Comparison of ENCODE assay signal across 14 mouse cellular contexts in genomic region chr7:84210585-84211291, GRCm38 (mm10). TPM values are rescaled to one million over a fixed set of nuclear protein-coding genes. Genes with fewer than 3 reads are reported as not detected.
DNase-seq lines count a peak whose midpoint lies in the region; ATAC-seq and TF ChIP-seq lines count a peak whose summit lies in the region.
"Had no signal": no experiment of that assay in that cellular context is flagged by ENCODE, and none has a peak within 500 bp of the region (broad histone marks: within the 10 kb centered on the region; RNA-seq: fewer than 3 reads in every experiment).

No protein-coding gene starts in this region.

- TF ChIP-seq RAD21 in MEL (IDR thresholded peaks at IDR 0.05; ENCODE audit: low read depth, low read length), result no peak

- H3K36me3 ChIP-seq in hindbrain, embryonic 14.5 days (replicated peaks; ENCODE audit: control insufficient read depth, insufficient read depth), result no peaks in the 10 kb centered on the region
- H3K36me3 ChIP-seq in hindbrain, embryonic 11.5 days (ENCODE audit: control insufficient read depth, insufficient read depth, low read length), result no peaks in the 10 kb centered on the region
- H3K36me3 ChIP-seq in MEL (ENCODE audit: control insufficient read depth in 1 of 2, insufficient read depth in 2 of 2, low read length in 2 of 2), result no peaks in the 10 kb centered on the region
- H3K36me3 ChIP-seq: embryonic facial prominence, embryonic 12.5 days; kidney, embryonic 15.5 days had no signal

- TF ChIP-seq CTCF in MEL (IDR thresholded peaks at IDR 0.05 in 2 of 3, conservative IDR thresholded peaks at IDR 0.05 in 1 of 3; ENCODE audit: control insufficient read depth in 1 of 3, insufficient read depth in 1 of 3, low read depth in 2 of 3, low read length in 3 of 3, poor library complexity in 1 of 3, severe bottlenecking in 1 of 3), result no peak
- no peak for TF ChIP-seq CTCF in brain, embryonic 14.5 days (IDR thresholded peaks at IDR 0.05; ENCODE audit: borderline replicate concordance, extremely low read depth, insufficient read depth, insufficient read length)

- peak overlapping the region; percentile 1; the same call in 1 of the 2 replicates for H3K27ac ChIP-seq in hindbrain, embryonic 14.5 days
- H3K27ac ChIP-seq in hindbrain, embryonic 11.5 days (ENCODE audit: low read depth, low read length), result no peak overlapping the region
- H3K27ac ChIP-seq in MEL (ENCODE audit: control insufficient read depth, low read depth, low read length), result no peak overlapping the region
- H3K27ac ChIP-seq: embryonic facial prominence, embryonic 12.5 days; kidney, embryonic 15.5 days; liver, embryonic 14.5 days had no signal

- no peaks in the 10 kb centered on the region for H3K27me3 ChIP-seq in hindbrain, embryonic 14.5 days (ENCODE audit: control insufficient read depth, insufficient read depth, low read length)
- no peaks in the 10 kb centered on the region for H3K27me3 ChIP-seq in hindbrain, embryonic 11.5 days (ENCODE audit: control insufficient read depth, insufficient read depth, low read length)
- H3K27me3 ChIP-seq in MEL (ENCODE audit: control insufficient read depth in 1 of 2, insufficient read depth in 2 of 2, low read length in 2 of 2), result no peaks in the 10 kb centered on the region
- H3K27me3 ChIP-seq: embryonic facial prominence, embryonic 12.5 days; kidney, embryonic 15.5 days had no signal

- H3K9me3 ChIP-seq in hindbrain, embryonic 14.5 days (ENCODE audit: control insufficient read depth, low read length), result no peaks in the 10 kb centered on the region
- H3K9me3 ChIP-seq in hindbrain, embryonic 11.5 days (ENCODE audit: control insufficient read depth, low read length), result no peaks in the 10 kb centered on the region
- H3K9me3 ChIP-seq in MEL (replicated peaks; ENCODE audit: insufficient read depth, low read length), result no peaks in the 10 kb centered on the region
- H3K9me3 ChIP-seq: embryonic facial prominence, embryonic 12.5 days; kidney, embryonic 15.5 days had no signal

- no peak; the same call in 1 of the 2 replicates for ATAC-seq in hindbrain, embryonic 14.5 days (ENCODE audit: low FRiP score)
- no peak for ATAC-seq in hindbrain, embryonic 11.5 days (ENCODE audit: low FRiP score)
- peak; percentile 44 for ATAC-seq in megakaryocyte progenitor cell, adult 5-6 weeks (replicated peaks; ENCODE audit: poor library complexity)

- TF ChIP-seq POLR2A in MEL (IDR thresholded peaks at IDR 0.05; ENCODE audit: control insufficient read depth in 1 of 2, insufficient read depth in 1 of 2, low read depth in 1 of 2, low read length in 2 of 2, poor library complexity in 1 of 2), result no peak
- TF ChIP-seq POLR2A in brain, embryonic 14.5 days (IDR thresholded peaks at IDR 0.05; ENCODE audit: borderline replicate concordance, extremely low read depth, insufficient read depth, insufficient read length, poor library complexity, severe bottlenecking), result no peak

- no peak overlapping the region for H3K9ac ChIP-seq in hindbrain, embryonic 14.5 days
- no peak overlapping the region for H3K9ac ChIP-seq in hindbrain, embryonic 11.5 days (ENCODE audit: low read depth, low read length)
- no peak overlapping the region for H3K9ac ChIP-seq in MEL (ENCODE audit: control insufficient read depth, low read depth, low read length, poor library complexity, severe bottlenecking)
- H3K9ac ChIP-seq: embryonic facial prominence, embryonic 12.5 days; kidney, embryonic 15.5 days; liver, embryonic 14.5 days had no signal

- DNase-seq in hindbrain, embryonic 14.5 days (ENCODE audit: low spot score), result no peak
- DNase-seq in hindbrain, embryonic 11.5 days (ENCODE audit: low spot score), result no peak
- peak; percentile 16 for DNase-seq in MEL (ENCODE audit: low read depth, low spot score)
- peak; percentile 48 for DNase-seq in brain, embryonic 14.5 days (ENCODE audit: low read depth)
- no peak for DNase-seq in kidney, postnatal 10 days
- no peak for DNase-seq in gastrocnemius, adult 18-20 months (ENCODE audit: low spot score)
- DNase-seq: adrenal gland, adult 2 months; cerebellum, postnatal 14 days; gastrocnemius, postnatal 10 days; thymus, postnatal 4 days had no signal

- peaks cover 18% of the 10 kb centered on the region for H3K4me1 ChIP-seq in hindbrain, embryonic 14.5 days (replicated peaks; ENCODE audit: control insufficient read depth, insufficient read depth, low read length)
- H3K4me1 ChIP-seq in hindbrain, embryonic 11.5 days (replicated peaks; ENCODE audit: control insufficient read depth, insufficient read depth, low read length), result no peaks in the 10 kb centered on the region
- H3K4me1 ChIP-seq in MEL (ENCODE audit: control insufficient read depth in 1 of 2, insufficient read depth in 2 of 2, low read length in 2 of 2), result no peaks in the 10 kb centered on the region; a peak in 1 of 4 replicates
- H3K4me1 ChIP-seq: embryonic facial prominence, embryonic 12.5 days had no signal

- 49% methylated on average over 10 of the region's 10 CpGs for WGBS in hindbrain, embryonic 14.5 days
- WGBS in hindbrain, embryonic 11.5 days, result 72% methylated on average over 10 of the region's 10 CpGs

- no peaks in the 10 kb centered on the region for H3K79me2 ChIP-seq in MEL (ENCODE audit: control insufficient read depth, insufficient read depth, low read length, poor library complexity)

- 0 out of 4 replicates have a peak, but pooled peaks of 1 of the 2 experiments have one; percentile 10 for TF ChIP-seq EP300 in MEL (IDR thresholded peaks at IDR 0.05; ENCODE audit: low read depth in 1 of 2, low read length in 2 of 2)

- H3K4me2 ChIP-seq in hindbrain, embryonic 14.5 days (replicated peaks), result no peak overlapping the region
- no peak overlapping the region for H3K4me2 ChIP-seq in hindbrain, embryonic 11.5 days (replicated peaks; ENCODE audit: low read depth, low read length)
- H3K4me2 ChIP-seq: embryonic facial prominence, embryonic 12.5 days; kidney, embryonic 15.5 days had no signal

- H3K4me3 ChIP-seq in hindbrain, embryonic 14.5 days (replicated peaks; ENCODE audit: low read length), result no peak overlapping the region
- H3K4me3 ChIP-seq in hindbrain, embryonic 11.5 days (ENCODE audit: low read depth, low read length), result no peak overlapping the region
- no peak overlapping the region for H3K4me3 ChIP-seq in MEL (ENCODE audit: control insufficient read depth in 1 of 2, insufficient read depth in 1 of 2, low read depth in 2 of 2, low read length in 2 of 2)
- H3K4me3 ChIP-seq: embryonic facial prominence, embryonic 12.5 days; kidney, embryonic 15.5 days had no signal

TF ChIP-seq in MEL, 35 proteins besides CTCF, POLR2A, EP300 and RAD21:
- TF ChIP-seq TAL1 (IDR thresholded peaks at IDR 0.05; ENCODE audit: low read length), result peak; percentile 21; the same call in 1 of the 2 replicates
- TF ChIP-seq NRF1 (IDR thresholded peaks at IDR 0.05; ENCODE audit: insufficient read depth, low read depth, low read length, poor library complexity, severe bottlenecking), result no peak

RNA-seq across cellular contexts. Expression of gene Abhd17c, which starts 59.0 kb away (rescaled TPM):
- 63.0 and 63.6 TPM in 2 replicates for polyA plus RNA-seq in hindbrain, embryonic 14.5 days (2014; fragmentation: Nextera tagmentation; extraction: Ambion mirVana)
- 34.9 and 50.5 TPM in 2 replicates for polyA plus RNA-seq in hindbrain, embryonic 11.5 days (2014; fragmentation: Nextera tagmentation; extraction: Ambion mirVana)
- total RNA-seq in MEL (2012; rRNA removed), result 33.5 and 34.0 TPM in 2 replicates
- polyA plus RNA-seq in MEL (2012; ENCODE audit: insufficient read depth in 1 of 2, insufficient read length in 2 of 2, low read depth in 1 of 2, low replicate concordance in 2 of 2, missing spikeins in 1 of 2), result 10 to 100 TPM in 1 of 2 experiments, not detected in 1; 55.7 TPM
- polyA plus RNA-seq in brain, embryonic 14.5 days (2012; rRNA removed), result 98.8 and 99.2 TPM in 2 replicates
- 46.1 and 47.4 TPM in 2 replicates for total RNA-seq in megakaryocyte progenitor cell, adult 5-6 weeks (2015)
- 22.8 and 26.8 TPM in 2 replicates for total RNA-seq in megakaryocyte progenitor cell, adult 5-6 weeks (2017)
- total RNA-seq in gastrocnemius, adult 18-20 months (2021), result 1 to 10 TPM; 7.8 to 8.5 TPM

Comparison
In these comparisons a context has a peak if more than half of its experiments do, and no peak if none do; other contexts are left out.
1. DNase-seq: peak in MEL (single experiment) and brain, embryonic 14.5 days (single experiment); none in hindbrain, embryonic 14.5 days (single experiment), hindbrain, embryonic 11.5 days (single experiment), kidney, postnatal 10 days (single experiment) and gastrocnemius, adult 18-20 months (single experiment).